Mouse (Mus musculus): ENCODE results near the gene Chd8. TPM values are rescaled to one million over a fixed set of nuclear protein-coding genes. Genes with fewer than 3 reads are reported as not detected.
"Not testable (repeated sequence)": the region's sequence is repeated elsewhere in the genome, so short reads cannot be mapped to it uniquely, and the experiment has no call there.

Gene Chd8
- 25.0 and 31.7 TPM in 2 replicates for polyA plus RNA-seq (2012; ENCODE audit: insufficient read depth, insufficient read length, missing spikeins)

DNA sequence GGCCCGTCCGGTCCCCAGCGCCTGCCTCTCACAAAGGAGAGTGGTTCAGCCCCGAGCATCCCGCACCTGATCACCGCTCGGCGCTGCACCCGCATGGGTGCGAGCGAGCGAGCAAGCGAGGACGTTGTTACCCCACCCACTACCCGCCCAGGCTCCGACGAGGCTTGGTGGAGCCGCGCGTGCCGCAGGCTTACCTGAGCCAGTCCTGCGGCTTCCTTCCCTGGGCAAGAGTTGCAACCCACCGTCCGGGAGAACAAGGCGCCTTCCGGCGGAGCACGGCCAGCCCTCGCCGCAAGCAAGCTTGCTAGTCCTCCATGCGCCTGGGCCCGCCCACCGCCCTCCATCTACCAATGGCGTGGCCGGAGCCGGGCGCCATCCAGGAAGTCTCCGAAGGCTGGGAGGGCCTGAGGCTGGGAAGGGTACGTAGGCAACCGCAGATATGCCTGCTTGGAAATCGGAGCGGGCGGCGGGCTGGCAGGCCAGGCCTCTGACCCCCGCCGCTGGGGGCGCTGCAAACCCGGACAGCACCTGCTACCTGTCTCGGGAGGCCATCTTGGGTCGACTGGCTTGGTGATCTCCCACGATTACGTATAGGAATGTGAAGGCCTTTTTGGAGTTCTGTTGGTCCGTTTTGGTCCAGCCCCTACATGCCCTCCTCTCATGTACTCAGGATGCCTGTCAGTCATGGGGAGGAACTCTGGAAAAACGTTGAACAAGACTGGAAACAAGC, at the start of gene Chd8:
Chd8 (minus strand) TSS at position 297 of the 730 bp plus-strand sequence.
- Histone ChIP-seq H3K4me3 (ENCODE audit: insufficient read depth, low read depth, low read length) (peak within 1 kb of the TSS; percentile 96), H3K4me1 (ENCODE audit: control insufficient read depth, insufficient read depth, insufficient read length, low read length) (peaks cover 4% of the 10 kb centered on the region; the same call in 1 of the 2 replicates)

GRCm38 (mm10) chr14:52306100-52306499, 48.5 kb upstream of the Chd8 start:
- Histone ChIP-seq H3K4me3 (ENCODE audit: insufficient read depth, low read depth, low read length) (no peak overlapping the region), H3K27ac (replicated peaks; ENCODE audit: low read depth, low read length) (no peak overlapping the region), H3K4me1 (ENCODE audit: control insufficient read depth, insufficient read depth, insufficient read length, low read length) (no peaks in the 10 kb centered on the region)

More for the DNA sequence above, at the start of gene Chd8:
- H3K27ac ChIP-seq (replicated peaks; ENCODE audit: low read depth, low read length): peak within 1 kb of the TSS; percentile 41

GRCm38 (mm10) chr14:52304644-52305271, 47.2 kb upstream of the Chd8 start, which contains the start of gene Mettl3:
Gene Mettl3 (minus strand): TSS chr14:52305128.
- Histone ChIP-seq H3K27ac (replicated peaks; ENCODE audit: low read depth, low read length) (peak within 1 kb of the TSS; percentile 86), H3K4me1 (ENCODE audit: control insufficient read depth, insufficient read depth, insufficient read length, low read length) (no peaks in the 10 kb centered on the region), H3K4me3 (ENCODE audit: insufficient read depth, low read depth, low read length) (peak within 1 kb of the TSS; percentile 80)

- not testable (repeated sequence) for H3K4me1 ChIP-seq (ENCODE audit: control insufficient read depth, insufficient read depth, insufficient read length, low read length); H3K27ac ChIP-seq (replicated peaks; ENCODE audit: low read depth, low read length); H3K4me3 ChIP-seq (ENCODE audit: insufficient read depth, low read depth, low read length)
These were observed 45.9 kb upstream of the Chd8 start for GRCm38 (mm10) chr14:52303517-52303916.

GRCm38 (mm10) chr14:52295558-52296264, 38.1 kb upstream of the Chd8 start:
- Histone ChIP-seq H3K4me3 (ENCODE audit: insufficient read depth, low read depth, low read length) (no peak overlapping the region), H3K27ac (replicated peaks; ENCODE audit: low read depth, low read length) (no peak overlapping the region), H3K4me1 (ENCODE audit: control insufficient read depth, insufficient read depth, insufficient read length, low read length) (no peaks in the 10 kb centered on the region)

DNA sequence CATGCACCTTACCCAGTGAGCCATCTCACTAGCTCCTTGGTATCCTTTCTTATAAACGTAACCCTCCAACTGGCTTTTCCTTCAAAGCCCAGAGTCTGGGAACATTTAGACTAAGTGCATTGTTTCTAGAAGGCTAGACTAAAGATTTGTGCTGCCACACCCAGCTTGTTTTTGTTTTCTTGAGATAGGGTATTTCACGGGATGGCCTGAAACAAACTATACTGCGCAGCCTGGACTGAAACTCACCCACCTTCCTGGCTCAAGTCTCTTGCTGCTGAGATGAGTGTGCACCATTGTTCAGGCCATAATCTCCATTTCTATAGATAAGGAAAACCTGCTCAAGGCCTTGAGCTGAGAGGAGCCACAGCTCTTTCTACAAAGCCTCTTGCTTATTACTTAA, 26.6 kb upstream of the Chd8 start:
- Histone ChIP-seq H3K4me1 (ENCODE audit: control insufficient read depth, insufficient read depth, insufficient read length, low read length) (no peaks in the 10 kb centered on the region), H3K27ac (replicated peaks; ENCODE audit: low read depth, low read length) (no peak overlapping the region), H3K4me3 (ENCODE audit: insufficient read depth, low read depth, low read length) (no peak overlapping the region)

DNA sequence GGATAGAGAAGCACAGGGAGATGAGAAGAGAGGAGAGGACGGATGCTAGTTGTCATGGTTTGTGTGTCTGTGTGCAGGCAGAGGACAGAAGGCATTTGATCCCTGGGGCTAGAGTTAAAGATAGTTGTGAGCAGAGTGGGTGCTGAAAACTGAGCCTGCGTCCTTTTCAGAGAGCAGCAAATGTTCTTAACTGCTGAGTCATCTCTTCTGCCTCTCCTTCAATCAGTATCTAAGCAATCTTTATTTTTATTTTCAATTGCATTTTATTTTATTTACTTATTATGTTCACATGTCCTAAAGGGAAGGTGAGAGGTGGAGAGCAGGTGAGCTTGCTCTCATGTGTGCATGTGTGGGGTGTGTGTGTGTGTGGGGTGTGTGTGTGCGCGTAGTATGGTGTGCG, 26.0 kb upstream of the Chd8 start:
- H3K27ac ChIP-seq (replicated peaks; ENCODE audit: low read depth, low read length): no peak overlapping the region

DNA sequence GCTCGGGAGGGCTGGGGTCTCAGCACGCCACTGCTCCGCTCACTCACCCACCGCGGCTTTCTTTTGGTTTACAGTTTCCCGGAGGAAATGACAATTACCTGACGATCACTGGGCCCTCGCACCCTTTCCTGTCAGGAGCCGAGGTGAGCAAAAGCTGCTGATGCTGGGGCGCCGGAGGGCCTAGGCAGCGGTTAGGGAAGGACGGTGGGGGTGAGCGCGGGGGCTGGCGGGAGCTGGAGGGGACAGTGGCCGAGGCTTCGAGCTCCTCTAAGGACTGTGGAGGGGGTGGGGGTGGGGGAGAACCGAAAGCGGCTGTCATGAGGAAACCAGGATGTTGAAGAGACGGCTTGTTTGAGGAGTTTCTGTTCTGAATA, 22.2 kb upstream of the Chd8 start:
- H3K27ac ChIP-seq (replicated peaks; ENCODE audit: low read depth, low read length): peak overlapping the region; percentile 64
- peak overlapping the region; percentile 77 for H3K4me3 ChIP-seq (ENCODE audit: insufficient read depth, low read depth, low read length)
- no peaks in the 10 kb centered on the region for H3K4me1 ChIP-seq (ENCODE audit: control insufficient read depth, insufficient read depth, insufficient read length, low read length)

More for the DNA sequence above, 26.0 kb upstream of the Chd8 start:
- no peaks in the 10 kb centered on the region for H3K4me1 ChIP-seq (ENCODE audit: control insufficient read depth, insufficient read depth, insufficient read length, low read length)
- H3K4me3 ChIP-seq (ENCODE audit: insufficient read depth, low read depth, low read length): no peak overlapping the region

- peak within 1 kb of the TSS; percentile 76 for H3K27ac ChIP-seq (replicated peaks; ENCODE audit: low read depth, low read length)
These were observed 21.6 kb upstream of the Chd8 start, which contains the start of the genes Tox4 and Rab2b for GRCm38 (mm10) chr14:52278932-52279746. Gene Tox4 (plus strand): TSS chr14:52279146. Gene Rab2b (minus strand): TSS chr14:52279545.

GRCm38 (mm10) chr14:52277210-52277609, 19.6 kb upstream of the Chd8 start:
- H3K4me1 ChIP-seq (ENCODE audit: control insufficient read depth, insufficient read depth, insufficient read length, low read length): no peaks in the 10 kb centered on the region
- no peak overlapping the region for H3K27ac ChIP-seq (replicated peaks; ENCODE audit: low read depth, low read length)
- no peak overlapping the region for H3K4me3 ChIP-seq (ENCODE audit: insufficient read depth, low read depth, low read length)

More at GRCm38 (mm10) chr14:52278932-52279746, 21.6 kb upstream of the Chd8 start, which contains the start of the genes Tox4 and Rab2b:
- Histone ChIP-seq H3K4me1 (ENCODE audit: control insufficient read depth, insufficient read depth, insufficient read length, low read length) (no peaks in the 10 kb centered on the region), H3K4me3 (ENCODE audit: insufficient read depth, low read depth, low read length) (peak within 1 kb of the TSS; percentile 85)

GRCm38 (mm10) chr14:52272781-52273180, 15.2 kb upstream of the Chd8 start:
- no peaks in the 10 kb centered on the region for H3K4me1 ChIP-seq (ENCODE audit: control insufficient read depth, insufficient read depth, insufficient read length, low read length)
- no peak overlapping the region for H3K27ac ChIP-seq (replicated peaks; ENCODE audit: low read depth, low read length)
- H3K4me3 ChIP-seq (ENCODE audit: insufficient read depth, low read depth, low read length): no peak overlapping the region

DNA sequence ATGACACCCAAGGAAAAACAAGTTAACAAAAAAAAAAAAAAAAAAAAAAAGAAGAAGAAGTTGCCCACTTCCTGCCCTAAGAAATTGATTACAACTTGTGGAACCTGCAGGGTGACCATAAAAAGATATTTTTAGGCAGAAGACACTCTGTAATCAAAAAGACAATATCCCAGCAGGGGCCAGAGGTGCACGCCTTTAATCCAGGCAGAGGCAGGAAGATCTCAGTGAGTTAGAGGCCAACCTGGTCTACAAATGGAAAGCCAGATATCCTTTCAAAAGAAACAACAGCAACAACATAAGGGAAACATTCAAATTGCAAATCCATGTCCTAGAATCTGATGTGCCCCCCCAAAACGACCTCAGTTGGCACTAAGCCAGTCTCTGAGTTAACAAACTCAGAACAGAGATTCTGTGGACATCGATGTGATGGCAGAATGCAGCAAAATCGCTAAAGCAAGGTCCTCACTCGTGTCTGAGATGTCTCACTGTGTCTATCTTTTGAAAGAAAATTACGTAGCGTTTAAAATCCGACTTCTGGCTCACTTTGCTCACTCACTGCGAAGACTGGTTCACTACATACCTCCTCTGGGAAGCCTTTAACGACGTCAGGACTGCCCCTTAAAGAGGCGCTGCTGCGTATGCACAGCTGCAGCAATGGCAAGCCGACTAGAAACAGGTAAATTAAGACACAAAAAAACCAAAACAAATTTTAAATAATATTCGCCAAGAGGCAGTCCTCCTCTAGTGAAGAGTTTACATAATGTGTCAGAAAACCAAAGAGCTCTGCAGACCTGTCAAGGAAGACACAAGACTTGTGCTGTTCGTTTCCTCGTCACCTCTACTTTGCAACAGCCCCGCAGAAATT, 1.0 kb downstream of the Chd8 start:
- H3K4me1 ChIP-seq (ENCODE audit: control insufficient read depth, insufficient read depth, insufficient read length, low read length): peaks cover 4% of the 10 kb centered on the region; the same call in 1 of the 2 replicates
- H3K4me3 ChIP-seq (ENCODE audit: insufficient read depth, low read depth, low read length): peak overlapping the region; percentile 96
- H3K27ac ChIP-seq (replicated peaks; ENCODE audit: low read depth, low read length): peak overlapping the region; percentile 41; the same call in 1 of the 2 replicates

GRCm38 (mm10) chr14:52246129-52246528, 11.5 kb downstream of the Chd8 start:
- H3K27ac ChIP-seq (replicated peaks; ENCODE audit: low read depth, low read length): no peak overlapping the region
- H3K4me3 ChIP-seq (ENCODE audit: insufficient read depth, low read depth, low read length): no peak overlapping the region
- no peaks in the 10 kb centered on the region for H3K4me1 ChIP-seq (ENCODE audit: control insufficient read depth, insufficient read depth, insufficient read length, low read length)

- Histone ChIP-seq H3K27ac (replicated peaks; ENCODE audit: low read depth, low read length) (no peak overlapping the region), H3K4me1 (ENCODE audit: control insufficient read depth, insufficient read depth, insufficient read length, low read length) (no peaks in the 10 kb centered on the region), H3K4me3 (ENCODE audit: insufficient read depth, low read depth, low read length) (peak overlapping the region; percentile 56)
These were observed 12.9 kb downstream of the Chd8 start for GRCm38 (mm10) chr14:52244690-52245042.

Data from brown adipose tissue, adult 24 weeks (tissue).